Mouse (Mus musculus) neural tube, embryonic 11.5 days (tissue): ENCODE results near the gene Prkar2b. TPM values are rescaled to one million over a fixed set of nuclear protein-coding genes. Genes with fewer than 3 reads are reported as not detected.
"Not testable (repeated sequence)": the region's sequence is repeated elsewhere in the genome, so short reads cannot be mapped to it uniquely, and the experiment has no call there.

Source experiments
- ATAC-seq: fragments of 200-750 bp; cut with Nextera tagmentation; 2 replicates; pipeline ENCODE4 v1.8.0; 2017; ENCODE audit warnings: moderate number of reproducible peaks, mild to moderate bottlenecking, moderate TSS enrichment, moderate library complexity; ENCODE audit not compliant: insufficient read depth, low FRiP score, low TSS enrichment
- DNase-seq: peaks from one replicate; pipeline ENCODE4 v3.0.0-alpha.2; 2015; ENCODE audit warnings: low spot score
- H3K27ac ChIP-seq: fragments of 300-500 bp; sonication (generic); 2 replicates; pipeline ENCODE4 v1.5.1; 2014; ENCODE audit warnings: low read depth, mild to moderate bottlenecking, low read length
- H3K27me3 ChIP-seq: fragments of 300-500 bp; sonication (generic); 2 replicates; pipeline ENCODE4 v1.6.1; 2014; ENCODE audit warnings: mild to moderate bottlenecking, low read length, mixed read lengths; ENCODE audit not compliant: control insufficient read depth, insufficient read depth
- H3K36me3 ChIP-seq: fragments of 300-500 bp; sonication (generic); 2 replicates; pipeline ENCODE4 v1.6.1; 2014; ENCODE audit warnings: mild to moderate bottlenecking, low read length, moderate library complexity, mixed read lengths; ENCODE audit not compliant: control insufficient read depth, insufficient read depth
- H3K4me1 ChIP-seq: fragments of 300-500 bp; sonication (generic); 2 replicates; pipeline ENCODE4 v1.6.1; 2014; ENCODE audit warnings: low read length, mixed read lengths; ENCODE audit not compliant: control insufficient read depth, insufficient read depth
- H3K4me2 ChIP-seq: fragments of 300-500 bp; sonication (generic); 2 replicates; pipeline ENCODE4 v1.6.1; 2014; ENCODE audit warnings: low read depth, mild to moderate bottlenecking, moderate library complexity
- H3K4me3 ChIP-seq: fragments of 300-500 bp; sonication (generic); 2 replicates; pipeline ENCODE4 v1.5.1; 2014; ENCODE audit warnings: low read depth, low read length
- H3K9ac ChIP-seq: fragments of 300-500 bp; sonication (generic); 2 replicates; pipeline ENCODE4 v1.6.1; 2014; ENCODE audit warnings: mild to moderate bottlenecking, low read length
- H3K9me3 ChIP-seq: fragments of 300-500 bp; sonication (generic); 2 replicates; pipeline ENCODE4 v1.6.1; 2016; ENCODE audit warnings: low read length; ENCODE audit not compliant: control insufficient read depth
- WGBS: fragments of 180-500 bp; shearing (Covaris S2); extraction: QIAGEN DNeasy Blood & Tissue Kit; methylation state at CpG from one replicate; pipeline ENCODE4 v1.1.7; 2014; 5-methylcytosine and 5-hydroxymethylcytosine counted together
- polyA plus RNA-seq: library from polyadenylated mRNA; unstranded; fragments of >200 nt; fragmentation: Nextera tagmentation; extraction: Ambion mirVana; gene quantifications from 2 replicates; pipeline ENCODE4 v1.2.1, GENCODE M21; 2014

The Prkar2b gene
- polyA plus RNA-seq, 1 experiment from 2014 or later = 57.3 TPM

DNA sequence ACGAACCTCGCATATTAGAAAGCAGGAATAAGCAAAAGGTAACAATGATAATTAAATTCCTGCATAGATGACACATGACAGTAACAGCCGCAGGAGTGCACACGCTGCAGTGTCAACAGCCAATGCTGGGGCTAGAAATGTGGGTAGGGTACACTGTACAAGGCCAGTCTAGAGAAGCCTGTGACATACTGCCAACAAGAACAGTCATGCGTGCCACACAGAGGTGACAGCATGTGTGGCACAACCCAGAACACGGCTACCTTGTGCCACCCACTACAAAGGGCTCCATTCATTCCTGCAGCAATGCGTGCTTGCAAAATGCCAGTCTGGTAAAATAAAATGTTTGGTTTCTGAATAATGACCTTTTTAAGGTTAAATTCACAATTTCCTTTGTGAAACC is 28.2 kb downstream of the Prkar2b start:
- no peak overlapping the region for H3K9ac ChIP-seq
- H3K36me3 ChIP-seq = no peaks in the 10 kb centered on the region
- no peak for ATAC-seq
- no peak overlapping the region for H3K4me3 ChIP-seq
- no peaks in the 10 kb centered on the region for H3K4me1 ChIP-seq
- H3K27me3 ChIP-seq = no peaks in the 10 kb centered on the region
- H3K9me3 ChIP-seq = no peaks in the 10 kb centered on the region
- H3K4me2 ChIP-seq = no peak overlapping the region
- no peak overlapping the region for H3K27ac ChIP-seq
- DNase-seq = no peak
- 96% methylated on average over 7 of the region's 7 CpGs for WGBS

GRCm38 (mm10) chr12:32018376-32018750 is 42.7 kb downstream of the Prkar2b start:
- no peaks in the 10 kb centered on the region for H3K4me1 ChIP-seq
- WGBS = 75% methylated on average over 3 of the region's 3 CpGs
- ATAC-seq = no peak

DNA sequence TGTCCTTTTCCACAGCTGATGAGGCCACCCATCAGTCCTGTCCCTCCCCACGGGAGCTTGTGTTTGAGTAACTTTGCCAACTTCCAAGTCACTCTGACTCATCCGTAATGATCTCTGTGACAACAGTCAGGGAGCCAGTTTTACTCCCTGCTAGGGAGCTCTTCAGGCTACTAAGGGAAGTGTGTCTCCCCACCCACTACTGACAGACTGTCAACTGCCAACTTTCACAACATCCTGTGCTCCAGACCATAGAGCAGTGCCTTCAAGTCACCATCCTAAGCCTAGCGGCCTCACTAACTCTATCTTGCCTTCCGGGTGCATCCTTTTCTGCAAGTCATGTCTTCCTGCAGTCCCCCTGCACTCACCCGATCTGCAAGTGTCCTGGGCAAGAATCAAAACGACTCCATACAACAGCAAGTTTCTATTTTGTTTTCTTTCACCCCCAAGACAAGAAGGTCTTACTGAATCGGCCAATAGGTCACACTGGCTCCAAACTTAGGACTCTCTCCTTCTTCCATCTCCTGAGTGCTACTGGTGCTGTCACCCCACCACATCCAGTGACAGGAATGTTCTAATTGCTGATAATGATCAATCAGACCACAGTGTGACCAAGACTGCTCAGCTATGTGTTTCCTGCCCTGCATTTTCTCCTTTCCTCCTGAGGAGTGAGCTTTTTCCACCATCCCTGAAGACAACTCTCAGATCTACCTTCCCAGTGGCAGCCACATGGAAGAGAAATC is 43.3 kb downstream of the Prkar2b start:
- no peak for ATAC-seq

More at GRCm38 (mm10) chr12:32018376-32018750, 42.7 kb downstream of the Prkar2b start:
- Histone ChIP-seq H3K4me3 (no peak overlapping the region), H3K36me3 (no peaks in the 10 kb centered on the region), H3K9ac (no peak overlapping the region), H3K27me3 (no peaks in the 10 kb centered on the region), H3K27ac (no peak overlapping the region), H3K9me3 (no peaks in the 10 kb centered on the region), H3K4me2 (no peak overlapping the region)
- DNase-seq = no peak

DNA sequence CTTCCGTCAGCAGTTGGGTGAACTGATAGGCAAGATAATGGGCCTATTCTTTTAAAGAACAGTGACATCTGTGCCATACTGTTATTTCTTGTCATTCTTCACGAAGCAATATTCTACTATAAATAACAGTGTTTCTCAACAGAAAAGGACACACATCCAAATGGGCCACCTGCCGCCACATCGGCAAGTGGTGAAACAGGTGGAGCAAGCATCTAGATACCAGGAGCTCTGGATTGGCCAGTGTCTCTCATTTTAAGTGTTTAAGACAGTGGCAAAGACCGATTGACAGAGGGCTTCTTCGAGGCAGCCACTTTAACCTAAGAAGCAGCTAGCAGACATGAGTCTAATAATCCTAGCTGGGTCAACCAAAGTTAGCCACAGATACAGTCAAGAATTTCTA is 44.6 kb downstream of the Prkar2b start:
- H3K27me3 ChIP-seq = no peaks in the 10 kb centered on the region
- H3K4me3 ChIP-seq = no peak overlapping the region
- no peak overlapping the region for H3K27ac ChIP-seq
- H3K4me1 ChIP-seq = no peaks in the 10 kb centered on the region
- H3K4me2 ChIP-seq = no peak overlapping the region
- DNase-seq (no peak), ATAC-seq (no peak)
- no peak overlapping the region for H3K9ac ChIP-seq
- no peaks in the 10 kb centered on the region for H3K36me3 ChIP-seq
- WGBS = 85% methylated on average over 6 of the region's 6 CpGs
- no peaks in the 10 kb centered on the region for H3K9me3 ChIP-seq

More for the DNA sequence above, 43.3 kb downstream of the Prkar2b start:
- no peak overlapping the region for H3K4me3 ChIP-seq
- no peaks in the 10 kb centered on the region for H3K27me3 ChIP-seq
- no peak overlapping the region for H3K9ac ChIP-seq
- H3K36me3 ChIP-seq = no peaks in the 10 kb centered on the region
- no peak for DNase-seq
- H3K4me2 ChIP-seq = no peak overlapping the region
- no peak overlapping the region for H3K27ac ChIP-seq
- H3K4me1 ChIP-seq = no peaks in the 10 kb centered on the region
- WGBS = 69% methylated on average over 7 of the region's 7 CpGs
- H3K9me3 ChIP-seq = no peaks in the 10 kb centered on the region

DNA sequence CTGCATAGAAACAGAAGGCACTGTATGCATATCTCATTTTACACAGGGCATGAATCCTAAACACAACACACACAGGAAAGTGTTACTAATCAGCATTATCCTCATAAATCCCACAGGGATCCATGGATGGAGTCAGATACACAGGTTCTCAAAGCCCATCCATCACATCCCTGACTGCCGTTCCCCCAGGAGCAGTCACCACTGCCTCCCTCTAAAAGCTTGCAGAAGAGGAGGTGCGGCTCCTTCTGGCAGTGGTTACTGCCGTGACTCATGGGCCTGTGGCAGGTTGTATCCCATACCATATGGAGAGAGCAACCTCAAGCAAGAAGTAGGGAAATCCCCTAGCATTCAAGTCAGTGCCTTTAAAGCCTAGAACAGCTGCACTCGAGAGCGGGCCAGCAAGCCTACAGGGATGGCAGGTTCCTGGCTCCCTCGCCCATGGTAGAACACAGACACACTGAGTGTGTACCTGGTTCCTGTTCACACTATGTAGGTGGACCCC is 45.8 kb downstream of the Prkar2b start:
- ATAC-seq (no peak), DNase-seq (peak; percentile 45)
- no peaks in the 10 kb centered on the region for H3K4me1 ChIP-seq
- H3K9ac ChIP-seq = no peak overlapping the region
- H3K4me3 ChIP-seq = no peak overlapping the region
- H3K4me2 ChIP-seq = no peak overlapping the region
- no peaks in the 10 kb centered on the region for H3K27me3 ChIP-seq
- no peaks in the 10 kb centered on the region for H3K9me3 ChIP-seq
- H3K36me3 ChIP-seq = no peaks in the 10 kb centered on the region
- no peak overlapping the region for H3K27ac ChIP-seq
- WGBS = 40% methylated on average over 6 of the region's 6 CpGs

- no peak overlapping the region for H3K27ac ChIP-seq
- no peak overlapping the region for H3K9ac ChIP-seq
- no peak overlapping the region for H3K4me2 ChIP-seq
- no peak overlapping the region for H3K4me3 ChIP-seq
- no peaks in the 10 kb centered on the region for H3K4me1 ChIP-seq
- H3K27me3 ChIP-seq = no peaks in the 10 kb centered on the region
- 65% methylated on average over 7 of the region's 7 CpGs for WGBS
- no peaks in the 10 kb centered on the region for H3K9me3 ChIP-seq
- ATAC-seq = no peak
- DNase-seq = no peak
- H3K36me3 ChIP-seq = no peaks in the 10 kb centered on the region
Measured at GRCm38 (mm10) chr12:32014811-32015210, 46.3 kb downstream of the Prkar2b start.

DNA sequence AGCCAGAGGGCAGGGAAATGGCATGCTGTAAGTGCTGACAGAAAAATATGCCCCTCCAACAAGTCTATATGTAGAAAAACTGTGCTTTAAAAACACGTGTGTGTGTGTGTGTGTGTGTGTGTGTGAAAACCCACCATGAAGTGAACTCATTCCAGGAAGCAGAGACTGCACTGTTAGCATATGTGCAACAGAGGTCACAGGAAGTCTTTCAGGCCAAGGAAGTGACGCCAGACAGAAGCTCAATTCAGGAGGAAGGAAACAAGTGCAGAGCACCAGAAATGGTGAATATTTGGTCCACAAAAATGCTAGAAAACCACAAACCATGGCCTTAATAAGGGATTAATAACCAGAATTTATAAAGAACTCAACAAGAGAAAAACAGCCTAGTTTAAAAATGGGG is 48.9 kb downstream of the Prkar2b start:
- no peaks in the 10 kb centered on the region for H3K27me3 ChIP-seq
- no peaks in the 10 kb centered on the region for H3K9me3 ChIP-seq
- H3K36me3 ChIP-seq = no peaks in the 10 kb centered on the region
- H3K9ac ChIP-seq = no peak overlapping the region
- H3K4me3 ChIP-seq = no peak overlapping the region
- ATAC-seq (no peak), DNase-seq (no peak)
- no peaks in the 10 kb centered on the region for H3K4me1 ChIP-seq
- no peak overlapping the region for H3K27ac ChIP-seq
- 71% methylated on average over 2 of the region's 2 CpGs for WGBS
- no peak overlapping the region for H3K4me2 ChIP-seq

DNA sequence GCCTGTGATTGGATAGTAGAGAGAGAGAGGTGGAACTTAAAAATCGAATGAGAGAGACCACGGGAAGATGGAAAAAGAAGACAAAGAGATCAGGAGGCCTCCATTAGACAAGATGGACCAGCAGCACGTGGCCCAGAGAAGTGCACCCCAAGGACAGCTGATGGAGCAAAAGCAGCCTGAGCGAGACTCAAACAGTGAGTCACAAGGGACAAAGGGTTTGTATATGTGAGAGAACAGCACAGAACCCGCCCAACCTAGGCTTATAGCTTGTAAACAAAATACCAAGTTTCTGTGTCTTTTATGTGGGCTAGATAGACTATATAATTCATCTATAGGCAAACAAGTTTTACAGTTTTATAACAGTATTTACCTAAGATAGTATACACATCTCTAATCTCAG is 50.0 kb downstream of the Prkar2b start:
- WGBS = 82% methylated on average over 5 of the region's 5 CpGs
- Histone ChIP-seq H3K4me3 (no peak overlapping the region), H3K9ac (no peak overlapping the region), H3K4me2 (no peak overlapping the region), H3K27ac (no peak overlapping the region), H3K9me3 (no peaks in the 10 kb centered on the region), H3K36me3 (no peaks in the 10 kb centered on the region), H3K4me1 (no peaks in the 10 kb centered on the region), H3K27me3 (no peaks in the 10 kb centered on the region)
- no peak for DNase-seq
- no peak for ATAC-seq

- H3K9me3 ChIP-seq, H3K27me3 ChIP-seq, DNase-seq, H3K27ac ChIP-seq, H3K9ac ChIP-seq, H3K4me1 ChIP-seq, H3K4me3 ChIP-seq, H3K36me3 ChIP-seq, ATAC-seq, H3K4me2 ChIP-seq: not testable (repeated sequence)
- WGBS = 59% methylated on average over 5 of the region's 6 CpGs
Measured at GRCm38 (mm10) chr12:32009985-32010369, 51.1 kb downstream of the Prkar2b start.
